Mouse (Mus musculus): ENCODE measurements around the gene Glod4. TPM values are rescaled to one million over a fixed set of nuclear protein-coding genes. Genes with fewer than 3 reads are reported as not detected.

Glod4 gene
- polyA plus RNA-seq, 2 experiments: 17.9 to 60.7 TPM

- WGBS (ENCODE audit: insufficient replicate concordance): 79% methylated on average over 8 of the region's 8 CpGs
- Histone ChIP-seq H3K9ac (replicated peaks) (no peak overlapping the region), H3K4me3 (ENCODE audit: insufficient read depth in 1 of 2, low read depth in 2 of 2, low read length in 2 of 2) (no peak overlapping the region), H3K9me3 (ENCODE audit: control insufficient read depth, low read length) (no peaks in the 10 kb centered on the region), H3K4me2 (ENCODE audit: low read depth) (no peak overlapping the region), H3K27ac (no peak overlapping the region), H3K4me1 (replicated peaks; ENCODE audit: control insufficient read depth in 2 of 2, insufficient read depth in 2 of 2, low read length in 1 of 2) (no peaks in the 10 kb centered on the region), H3K36me3 (replicated peaks; ENCODE audit: control insufficient read depth, insufficient read depth, low read depth) (no peaks in the 10 kb centered on the region), H3K27me3 (ENCODE audit: control insufficient read depth, insufficient read depth, low read length) (no peaks in the 10 kb centered on the region)
- TF ChIP-seq EP300 (IDR thresholded peaks at IDR 0.05; ENCODE audit: low read depth): no peak
- no peak for TF ChIP-seq CTCF (IDR thresholded peaks at IDR 0.05; ENCODE audit: low read depth)
- DNase-seq (ENCODE audit: low read depth in 3 of 3, low spot score in 3 of 3) (no peak), ATAC-seq (ENCODE audit: insufficient read depth) (no peak)
Observed at GRCm38 (mm10) chr11:76146187-76147010, 97.1 kb downstream of the Glod4 start.

- no peaks in the 10 kb centered on the region for H3K9me3 ChIP-seq (ENCODE audit: control insufficient read depth, low read length)
- TF ChIP-seq CTCF (IDR thresholded peaks at IDR 0.05; ENCODE audit: low read depth): no peak
- no peak for TF ChIP-seq EP300 (IDR thresholded peaks at IDR 0.05; ENCODE audit: low read depth)
- no peak overlapping the region for H3K4me3 ChIP-seq (ENCODE audit: insufficient read depth in 1 of 2, low read depth in 2 of 2, low read length in 2 of 2)
- no peak overlapping the region for H3K27ac ChIP-seq
- H3K36me3 ChIP-seq (replicated peaks; ENCODE audit: control insufficient read depth, insufficient read depth, low read depth): no peaks in the 10 kb centered on the region
- no peaks in the 10 kb centered on the region for H3K4me1 ChIP-seq (replicated peaks; ENCODE audit: control insufficient read depth in 2 of 2, insufficient read depth in 2 of 2, low read length in 1 of 2)
- no peak overlapping the region for H3K9ac ChIP-seq (replicated peaks)
- DNase-seq (ENCODE audit: low read depth in 3 of 3, low spot score in 3 of 3) (no peak), ATAC-seq (ENCODE audit: insufficient read depth) (no peak)
- WGBS (ENCODE audit: insufficient replicate concordance): 75% methylated on average over 1 of the region's 1 CpGs
- no peaks in the 10 kb centered on the region for H3K27me3 ChIP-seq (ENCODE audit: control insufficient read depth, insufficient read depth, low read length)
- no peak overlapping the region for H3K4me2 ChIP-seq (ENCODE audit: low read depth)
Observed at GRCm38 (mm10) chr11:76145169-76145568, 98.4 kb downstream of the Glod4 start.

DNA sequence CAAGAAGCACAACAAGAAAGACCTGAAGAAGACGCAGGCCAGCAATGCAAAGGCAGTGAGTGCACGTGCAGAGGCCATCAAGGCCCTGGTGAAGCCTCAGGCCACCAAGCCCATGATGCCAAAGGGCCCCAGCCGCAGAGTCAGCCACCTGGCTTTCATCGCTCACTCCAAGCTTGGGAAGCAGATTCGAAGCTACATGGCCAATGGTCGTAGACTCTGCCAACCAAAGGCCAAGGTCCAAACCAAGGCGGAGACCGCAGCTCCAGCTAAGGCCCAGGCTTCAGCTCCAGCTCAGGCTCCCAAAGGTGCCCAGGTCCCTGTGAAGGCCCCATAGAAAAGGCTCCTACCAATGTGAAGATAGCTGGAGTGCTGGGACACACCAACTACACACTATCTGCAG lies 99.1 kb downstream of the Glod4 start:
- TF ChIP-seq CTCF (IDR thresholded peaks at IDR 0.05; ENCODE audit: low read depth) (no peak), EP300 (IDR thresholded peaks at IDR 0.05; ENCODE audit: low read depth) (no peak)
- Histone ChIP-seq H3K4me2 (ENCODE audit: low read depth) (no peak overlapping the region), H3K4me3 (ENCODE audit: insufficient read depth in 1 of 2, low read depth in 2 of 2, low read length in 2 of 2) (no peak overlapping the region), H3K9me3 (ENCODE audit: control insufficient read depth, low read length) (no peaks in the 10 kb centered on the region), H3K27me3 (ENCODE audit: control insufficient read depth, insufficient read depth, low read length) (no peaks in the 10 kb centered on the region), H3K27ac (no peak overlapping the region), H3K4me1 (replicated peaks; ENCODE audit: control insufficient read depth in 2 of 2, insufficient read depth in 2 of 2, low read length in 1 of 2) (no peaks in the 10 kb centered on the region), H3K36me3 (replicated peaks; ENCODE audit: control insufficient read depth, insufficient read depth, low read depth) (no peaks in the 10 kb centered on the region), H3K9ac (replicated peaks) (no peak overlapping the region)
- 83% methylated on average over 8 of the region's 8 CpGs for WGBS (ENCODE audit: insufficient replicate concordance)
- DNase-seq (ENCODE audit: low read depth in 3 of 3, low spot score in 3 of 3) (no peak), ATAC-seq (ENCODE audit: insufficient read depth) (no peak)

GRCm38 (mm10) chr11:76137996-76138395 lies 105.5 kb downstream of the Glod4 start:
- TF ChIP-seq EP300 (IDR thresholded peaks at IDR 0.05; ENCODE audit: low read depth): no peak
- TF ChIP-seq CTCF (IDR thresholded peaks at IDR 0.05; ENCODE audit: low read depth): no peak
- Histone ChIP-seq H3K9ac (replicated peaks) (no peak overlapping the region), H3K4me3 (ENCODE audit: insufficient read depth in 1 of 2, low read depth in 2 of 2, low read length in 2 of 2) (no peak overlapping the region), H3K4me1 (replicated peaks; ENCODE audit: control insufficient read depth in 2 of 2, insufficient read depth in 2 of 2, low read length in 1 of 2) (no peaks in the 10 kb centered on the region), H3K27ac (no peak overlapping the region), H3K9me3 (ENCODE audit: control insufficient read depth, low read length) (no peaks in the 10 kb centered on the region), H3K27me3 (ENCODE audit: control insufficient read depth, insufficient read depth, low read length) (no peaks in the 10 kb centered on the region), H3K36me3 (replicated peaks; ENCODE audit: control insufficient read depth, insufficient read depth, low read depth) (peaks cover 2% of the 10 kb centered on the region), H3K4me2 (ENCODE audit: low read depth) (no peak overlapping the region)
- ATAC-seq (ENCODE audit: insufficient read depth) (no peak), DNase-seq (ENCODE audit: low read depth in 3 of 3, low spot score in 3 of 3) (no peak)
- WGBS (ENCODE audit: insufficient replicate concordance): 70% methylated on average over 3 of the region's 3 CpGs

- no peak overlapping the region for H3K9ac ChIP-seq (replicated peaks)
- peaks cover 2% of the 10 kb centered on the region for H3K36me3 ChIP-seq (replicated peaks; ENCODE audit: control insufficient read depth, insufficient read depth, low read depth)
- TF ChIP-seq CTCF (IDR thresholded peaks at IDR 0.05; ENCODE audit: low read depth) (no peak), EP300 (IDR thresholded peaks at IDR 0.05; ENCODE audit: low read depth) (no peak)
- H3K27me3 ChIP-seq (ENCODE audit: control insufficient read depth, insufficient read depth, low read length): no peaks in the 10 kb centered on the region
- ATAC-seq (ENCODE audit: insufficient read depth) (no peak), DNase-seq (ENCODE audit: low read depth in 3 of 3, low spot score in 3 of 3) (no peak)
- no peak overlapping the region for H3K4me2 ChIP-seq (ENCODE audit: low read depth)
- no peak overlapping the region for H3K4me3 ChIP-seq (ENCODE audit: insufficient read depth in 1 of 2, low read depth in 2 of 2, low read length in 2 of 2)
- H3K27ac ChIP-seq: no peak overlapping the region
- H3K9me3 ChIP-seq (ENCODE audit: control insufficient read depth, low read length): no peaks in the 10 kb centered on the region
- no peaks in the 10 kb centered on the region; a peak in 1 of 4 replicates for H3K4me1 ChIP-seq (replicated peaks; ENCODE audit: control insufficient read depth in 2 of 2, insufficient read depth in 2 of 2, low read length in 1 of 2)
- 70% methylated on average over 7 of the region's 7 CpGs for WGBS (ENCODE audit: insufficient replicate concordance)
Observed at GRCm38 (mm10) chr11:76135641-76136437, 107.7 kb downstream of the Glod4 start.

Data from liver, embryonic 14.5 days (tissue).